In the genomic region with DNA sequence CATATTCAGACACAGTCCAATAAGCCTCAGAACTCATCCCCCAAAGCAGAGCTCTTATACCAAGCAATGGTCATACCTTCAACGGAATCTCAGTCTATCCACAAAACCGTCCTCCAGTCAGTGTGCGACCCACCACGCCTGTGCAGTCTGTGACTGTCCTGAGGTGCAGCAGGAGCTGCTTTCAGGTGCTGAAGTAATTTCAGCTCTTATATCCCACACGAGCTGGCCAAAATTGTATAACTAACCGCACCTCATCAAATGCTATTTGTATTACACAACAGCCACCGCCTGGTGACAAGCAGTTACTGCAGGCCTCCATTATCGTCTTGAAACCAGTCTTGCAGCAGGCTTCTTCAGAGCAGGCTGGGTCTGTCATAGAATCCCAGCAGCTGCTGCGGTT, we compare ENCODE assay signal across 8 mouse cellular contexts. TPM values are rescaled to one million over a fixed set of nuclear protein-coding genes. Genes with fewer than 3 reads are reported as not detected.
DNase-seq lines count a peak whose midpoint lies in the region; ATAC-seq and TF ChIP-seq lines count a peak whose summit lies in the region.

No protein-coding gene starts in this region.

- no peak overlapping the region for H3K4me3 ChIP-seq in embryonic fibroblast, embryonic 13.5 days (ENCODE audit: insufficient read depth, low read length)
- no peak overlapping the region for H3K4me3 ChIP-seq in heart, embryonic 12.5 days
- H3K4me3 ChIP-seq in liver, embryonic 13.5 days (replicated peaks), result no peak overlapping the region

- H3K27ac ChIP-seq in embryonic fibroblast, embryonic 13.5 days (ENCODE audit: insufficient read depth, low read length), result no peak overlapping the region
- peak overlapping the region; percentile 39 for H3K27ac ChIP-seq in heart, embryonic 12.5 days (ENCODE audit: poor library complexity, severe bottlenecking)
- H3K27ac ChIP-seq in liver, embryonic 13.5 days, result no peak overlapping the region

- no peaks in the 10 kb centered on the region for H3K4me1 ChIP-seq in embryonic fibroblast, embryonic 13.5 days (ENCODE audit: control insufficient read depth, insufficient read depth, low read length)
- H3K4me1 ChIP-seq in heart, embryonic 12.5 days (replicated peaks), result peaks cover 33% of the 10 kb centered on the region
- peaks cover 22% of the 10 kb centered on the region for H3K4me1 ChIP-seq in liver, embryonic 13.5 days (replicated peaks)

- no peak for TF ChIP-seq POLR2A in embryonic fibroblast, embryonic 13.5 days (IDR thresholded peaks at IDR 0.05; ENCODE audit: low read depth, low read length)

- no peak overlapping the region for H3K4me2 ChIP-seq in heart, embryonic 12.5 days
- no peak overlapping the region for H3K4me2 ChIP-seq in liver, embryonic 13.5 days

- H3K27me3 ChIP-seq in heart, embryonic 12.5 days (replicated peaks), result no peaks in the 10 kb centered on the region
- H3K27me3 ChIP-seq in liver, embryonic 13.5 days, result no peaks in the 10 kb centered on the region

- peaks cover 4% of the 10 kb centered on the region; the same call in 1 of the 2 replicates for H3K36me3 ChIP-seq in heart, embryonic 12.5 days
- H3K36me3 ChIP-seq in liver, embryonic 13.5 days, result no peaks in the 10 kb centered on the region

- H3K9me3 ChIP-seq in heart, embryonic 12.5 days (replicated peaks), result no peaks in the 10 kb centered on the region
- H3K9me3 ChIP-seq in liver, embryonic 13.5 days (replicated peaks), result no peaks in the 10 kb centered on the region

- H3K9ac ChIP-seq in heart, embryonic 12.5 days, result no peak overlapping the region
- no peak overlapping the region for H3K9ac ChIP-seq in liver, embryonic 13.5 days

- WGBS in heart, embryonic 12.5 days, result 56% methylated on average over 9 of the region's 9 CpGs
- WGBS in liver, embryonic 13.5 days (ENCODE audit: insufficient replicate concordance), result 47% methylated on average over 9 of the region's 9 CpGs

- 0 out of 2 replicates have a peak, but pooled peaks have one; percentile 30 for ATAC-seq in heart, embryonic 12.5 days (ENCODE audit: insufficient number of reproducible peaks, low FRiP score)
- no peak for ATAC-seq in liver, embryonic 13.5 days (ENCODE audit: low read depth)

- peak; percentile 50; the same call in 1 of the 2 replicates for TF ChIP-seq CTCF in embryonic fibroblast, embryonic 13.5 days (IDR thresholded peaks at IDR 0.05; ENCODE audit: borderline replicate concordance, insufficient read depth, low read length)

- DNase-seq in CD4-positive, CD25-positive, alpha-beta regulatory T cell, adult 2 months (ENCODE audit: low read depth, low spot score), result peak; percentile 77
- peak; percentile 71 for DNase-seq in adrenal gland, postnatal 14 days
- peak; percentile 73 for DNase-seq in kidney, postnatal 14 days
- DNase-seq in liver, embryonic 13.5 days, result peak; percentile 11
- peak; percentile 74 for DNase-seq in naive thymus-derived CD4-positive, alpha-beta T cell, adult 2 months (ENCODE audit: low read depth)
- DNase-seq in testis, postnatal 14 days (ENCODE audit: low spot score), result peak; percentile 36

RNA-seq across cellular contexts. Expression of gene Slc23a2, which starts 33.6 kb away (rescaled TPM):
- 82.8 and 109 TPM in 2 replicates for total RNA-seq in adrenal gland, postnatal 14 days (2021)
- polyA plus RNA-seq in embryonic fibroblast, embryonic 13.5 days (2011; ENCODE audit: insufficient read length, low read depth, missing spikeins), result 18.1 and 21.8 TPM in 2 replicates
- 10.1 and 12.1 TPM in 2 replicates for polyA plus RNA-seq in heart, embryonic 12.5 days (2016; fragmentation: Nextera tagmentation; extraction: Ambion mirVana)
- 2.8 and 3.1 TPM in 2 replicates for polyA plus RNA-seq in liver, embryonic 13.5 days (2015; fragmentation: Nextera tagmentation; extraction: Ambion mirVana)

Comparison
In these comparisons a context has a peak if more than half of its experiments do, and no peak if none do; other contexts are left out.
1. DNase-seq: peak in every context shown above with its lines; median percentile 77 in CD4-positive, CD25-positive, alpha-beta regulatory T cell, adult 2 months; 74 in naive thymus-derived CD4-positive, alpha-beta T cell, adult 2 months; 73 in kidney, postnatal 14 days; 71 in adrenal gland, postnatal 14 days; 36 in testis, postnatal 14 days; 11 in liver, embryonic 13.5 days.